Mouse (Mus musculus): ENCODE data around the gene Ripor2. TPM values are rescaled to one million over a fixed set of nuclear protein-coding genes. Genes with fewer than 3 reads are reported as not detected.
A peak's percentile ranks its signal among the peaks of the same experiment; 100 is the strongest.

The Ripor2 gene
- polyA plus RNA-seq, 1 experiment from 2014 or later, result 3.5 TPM

GRCm38 (mm10) chr13:24587192-24587895 is 5.4 kb downstream of the Ripor2 start:
- Histone ChIP-seq H3K4me2 (ENCODE audit: low read depth, low read length) (no peak overlapping the region), H3K9ac (replicated peaks; ENCODE audit: low read length) (no peak overlapping the region), H3K36me3 (replicated peaks; ENCODE audit: control insufficient read depth, insufficient read depth, low read depth, low read length) (no peaks in the 10 kb centered on the region), H3K9me3 (replicated peaks; ENCODE audit: control insufficient read depth, low read length) (no peaks in the 10 kb centered on the region), H3K27me3 (ENCODE audit: control insufficient read depth, insufficient read depth, low read length) (no peaks in the 10 kb centered on the region), H3K4me1 (ENCODE audit: control insufficient read depth, insufficient read depth, low read length) (no peaks in the 10 kb centered on the region), H3K4me3 (ENCODE audit: low read depth, low read length) (no peak overlapping the region), H3K27ac (replicated peaks; ENCODE audit: low read depth, low read length) (no peak overlapping the region)
- 94% methylated on average over 12 of the region's 12 CpGs for WGBS
- DNase-seq (ENCODE audit: low spot score) (no peak), ATAC-seq (replicated peaks; ENCODE audit: insufficient number of reproducible peaks, low FRiP score, low TSS enrichment, low read depth) (no peak)

GRCm38 (mm10) chr13:24588603-24589002 is 6.6 kb downstream of the Ripor2 start:
- ATAC-seq (replicated peaks; ENCODE audit: insufficient number of reproducible peaks, low FRiP score, low TSS enrichment, low read depth) (no peak), DNase-seq (ENCODE audit: low spot score) (no peak)

GRCm38 (mm10) chr13:24591737-24592136 is 9.7 kb downstream of the Ripor2 start:
- Histone ChIP-seq H3K9me3 (replicated peaks; ENCODE audit: control insufficient read depth, low read length) (no peaks in the 10 kb centered on the region), H3K4me1 (ENCODE audit: control insufficient read depth, insufficient read depth, low read length) (no peaks in the 10 kb centered on the region), H3K9ac (replicated peaks; ENCODE audit: low read length) (no peak overlapping the region), H3K27ac (replicated peaks; ENCODE audit: low read depth, low read length) (no peak overlapping the region), H3K4me3 (ENCODE audit: low read depth, low read length) (no peak overlapping the region), H3K36me3 (replicated peaks; ENCODE audit: control insufficient read depth, insufficient read depth, low read depth, low read length) (no peaks in the 10 kb centered on the region), H3K27me3 (ENCODE audit: control insufficient read depth, insufficient read depth, low read length) (no peaks in the 10 kb centered on the region), H3K4me2 (ENCODE audit: low read depth, low read length) (no peak overlapping the region)
- DNase-seq (ENCODE audit: low spot score) (no peak), ATAC-seq (replicated peaks; ENCODE audit: insufficient number of reproducible peaks, low FRiP score, low TSS enrichment, low read depth) (no peak)
- 94% methylated on average over 6 of the region's 6 CpGs for WGBS

More at GRCm38 (mm10) chr13:24588603-24589002, 6.6 kb downstream of the Ripor2 start:
- H3K4me2 ChIP-seq (ENCODE audit: low read depth, low read length), result no peak overlapping the region
- no peaks in the 10 kb centered on the region for H3K27me3 ChIP-seq (ENCODE audit: control insufficient read depth, insufficient read depth, low read length)
- no peak overlapping the region for H3K9ac ChIP-seq (replicated peaks; ENCODE audit: low read length)
- no peak overlapping the region for H3K27ac ChIP-seq (replicated peaks; ENCODE audit: low read depth, low read length)
- H3K9me3 ChIP-seq (replicated peaks; ENCODE audit: control insufficient read depth, low read length), result no peaks in the 10 kb centered on the region
- no peaks in the 10 kb centered on the region for H3K4me1 ChIP-seq (ENCODE audit: control insufficient read depth, insufficient read depth, low read length)
- no peaks in the 10 kb centered on the region for H3K36me3 ChIP-seq (replicated peaks; ENCODE audit: control insufficient read depth, insufficient read depth, low read depth, low read length)
- 87% methylated on average over 3 of the region's 3 CpGs for WGBS
- no peak overlapping the region for H3K4me3 ChIP-seq (ENCODE audit: low read depth, low read length)

- Histone ChIP-seq H3K4me2 (ENCODE audit: low read depth, low read length) (no peak overlapping the region), H3K4me3 (ENCODE audit: low read depth, low read length) (no peak overlapping the region), H3K36me3 (replicated peaks; ENCODE audit: control insufficient read depth, insufficient read depth, low read depth, low read length) (no peaks in the 10 kb centered on the region), H3K9me3 (replicated peaks; ENCODE audit: control insufficient read depth, low read length) (no peaks in the 10 kb centered on the region), H3K27me3 (ENCODE audit: control insufficient read depth, insufficient read depth, low read length) (no peaks in the 10 kb centered on the region), H3K27ac (replicated peaks; ENCODE audit: low read depth, low read length) (no peak overlapping the region), H3K4me1 (ENCODE audit: control insufficient read depth, insufficient read depth, low read length) (no peaks in the 10 kb centered on the region), H3K9ac (replicated peaks; ENCODE audit: low read length) (no peak overlapping the region)
- DNase-seq (ENCODE audit: low spot score), result no peak
- 85% methylated on average over 3 of the region's 3 CpGs for WGBS
- ATAC-seq (replicated peaks; ENCODE audit: insufficient number of reproducible peaks, low FRiP score, low TSS enrichment, low read depth), result no peak
These were observed 12.3 kb downstream of the Ripor2 start for GRCm38 (mm10) chr13:24594303-24594702.

GRCm38 (mm10) chr13:24599631-24600041 is 17.6 kb downstream of the Ripor2 start:
- H3K36me3 ChIP-seq (replicated peaks; ENCODE audit: control insufficient read depth, insufficient read depth, low read depth, low read length), result no peaks in the 10 kb centered on the region
- ATAC-seq (replicated peaks; ENCODE audit: insufficient number of reproducible peaks, low FRiP score, low TSS enrichment, low read depth), result no peak
- H3K4me3 ChIP-seq (ENCODE audit: low read depth, low read length), result no peak overlapping the region
- no peaks in the 10 kb centered on the region for H3K9me3 ChIP-seq (replicated peaks; ENCODE audit: control insufficient read depth, low read length)
- no peaks in the 10 kb centered on the region for H3K27me3 ChIP-seq (ENCODE audit: control insufficient read depth, insufficient read depth, low read length)
- peaks cover 4% of the 10 kb centered on the region for H3K4me1 ChIP-seq (ENCODE audit: control insufficient read depth, insufficient read depth, low read length)
- WGBS, result 86% methylated on average over 11 of the region's 11 CpGs
- no peak overlapping the region for H3K9ac ChIP-seq (replicated peaks; ENCODE audit: low read length)
- no peak overlapping the region for H3K27ac ChIP-seq (replicated peaks; ENCODE audit: low read depth, low read length)
- DNase-seq (ENCODE audit: low spot score), result no peak
- no peak overlapping the region for H3K4me2 ChIP-seq (ENCODE audit: low read depth, low read length)

GRCm38 (mm10) chr13:24602978-24603377 is 21.0 kb downstream of the Ripor2 start:
- DNase-seq (ENCODE audit: low spot score) (no peak), ATAC-seq (replicated peaks; ENCODE audit: insufficient number of reproducible peaks, low FRiP score, low TSS enrichment, low read depth) (no peak)
- Histone ChIP-seq H3K36me3 (replicated peaks; ENCODE audit: control insufficient read depth, insufficient read depth, low read depth, low read length) (no peaks in the 10 kb centered on the region), H3K9me3 (replicated peaks; ENCODE audit: control insufficient read depth, low read length) (no peaks in the 10 kb centered on the region), H3K9ac (replicated peaks; ENCODE audit: low read length) (0 out of 2 replicates have a peak overlapping the region, but pooled peaks have one; percentile 6), H3K4me1 (ENCODE audit: control insufficient read depth, insufficient read depth, low read length) (peaks cover 4% of the 10 kb centered on the region), H3K27me3 (ENCODE audit: control insufficient read depth, insufficient read depth, low read length) (no peaks in the 10 kb centered on the region), H3K4me3 (ENCODE audit: low read depth, low read length) (no peak overlapping the region), H3K27ac (replicated peaks; ENCODE audit: low read depth, low read length) (no peak overlapping the region), H3K4me2 (ENCODE audit: low read depth, low read length) (no peak overlapping the region)
- 9% methylated on average over 4 of the region's 4 CpGs for WGBS

GRCm38 (mm10) chr13:24603591-24604009 is 21.6 kb downstream of the Ripor2 start:
- H3K27ac ChIP-seq (replicated peaks; ENCODE audit: low read depth, low read length), result no peak overlapping the region
- WGBS, result 17% methylated on average over 11 of the region's 11 CpGs

GRCm38 (mm10) chr13:24604096-24604495 is 22.1 kb downstream of the Ripor2 start:
- H3K27ac ChIP-seq (replicated peaks; ENCODE audit: low read depth, low read length), result no peak overlapping the region
- H3K4me3 ChIP-seq (ENCODE audit: low read depth, low read length), result no peak overlapping the region
- whole genome bisulfite sequencing, result 21% methylated on average over 4 of the region's 4 CpGs
- no peak overlapping the region for H3K9ac ChIP-seq (replicated peaks; ENCODE audit: low read length)
- H3K9me3 ChIP-seq (replicated peaks; ENCODE audit: control insufficient read depth, low read length), result no peaks in the 10 kb centered on the region
- DNase-seq (ENCODE audit: low spot score) (no peak), ATAC-seq (replicated peaks; ENCODE audit: insufficient number of reproducible peaks, low FRiP score, low TSS enrichment, low read depth) (0 out of 2 replicates have a peak, but pooled peaks have one; percentile 26)
- H3K4me1 ChIP-seq (ENCODE audit: control insufficient read depth, insufficient read depth, low read length), result peaks cover 4% of the 10 kb centered on the region
- H3K36me3 ChIP-seq (replicated peaks; ENCODE audit: control insufficient read depth, insufficient read depth, low read depth, low read length), result no peaks in the 10 kb centered on the region
- no peak overlapping the region for H3K4me2 ChIP-seq (ENCODE audit: low read depth, low read length)
- H3K27me3 ChIP-seq (ENCODE audit: control insufficient read depth, insufficient read depth, low read length), result no peaks in the 10 kb centered on the region

More at GRCm38 (mm10) chr13:24603591-24604009, 21.6 kb downstream of the Ripor2 start:
- H3K27me3 ChIP-seq (ENCODE audit: control insufficient read depth, insufficient read depth, low read length), result no peaks in the 10 kb centered on the region
- no peaks in the 10 kb centered on the region for H3K36me3 ChIP-seq (replicated peaks; ENCODE audit: control insufficient read depth, insufficient read depth, low read depth, low read length)
- H3K9ac ChIP-seq (replicated peaks; ENCODE audit: low read length), result no peak overlapping the region
- no peaks in the 10 kb centered on the region for H3K9me3 ChIP-seq (replicated peaks; ENCODE audit: control insufficient read depth, low read length)
- peaks cover 4% of the 10 kb centered on the region for H3K4me1 ChIP-seq (ENCODE audit: control insufficient read depth, insufficient read depth, low read length)
- peak; percentile 21; the same call in 1 of the 2 replicates for ATAC-seq (replicated peaks; ENCODE audit: insufficient number of reproducible peaks, low FRiP score, low TSS enrichment, low read depth)
- H3K4me3 ChIP-seq (ENCODE audit: low read depth, low read length), result no peak overlapping the region
- DNase-seq (ENCODE audit: low spot score), result no peak
- H3K4me2 ChIP-seq (ENCODE audit: low read depth, low read length), result no peak overlapping the region
